Mouse (Mus musculus) embryonic facial prominence, embryonic 14.5 days (tissue): ENCODE data around the gene Slc2a8. TPM values are rescaled to one million over a fixed set of nuclear protein-coding genes. Genes with fewer than 3 reads are reported as not detected.

Experiments used
- ATAC-seq: fragments of 200-750 bp; cut with Nextera tagmentation; 2 replicates; pipeline ENCODE4 v1.8.0; 2017; ENCODE audit warnings: low read depth, moderate number of reproducible peaks, moderate TSS enrichment
- DNase-seq: peaks from one replicate; pipeline ENCODE4 v3.0.0-alpha.2; 2015; ENCODE audit warnings: low spot score
- H3K27ac ChIP-seq: fragments of 300-500 bp; sonication (generic); replicated peaks from 2 replicates; pipeline ENCODE4 v1.5.1; 2014; ENCODE audit warnings: low read depth, mild to moderate bottlenecking, low read length, moderate library complexity
- H3K27me3 ChIP-seq: fragments of 300-500 bp; sonication (generic); replicated peaks from 2 replicates; pipeline ENCODE4 v1.6.1; 2014; ENCODE audit warnings: low read length; ENCODE audit not compliant: control insufficient read depth, insufficient read depth
- H3K36me3 ChIP-seq: fragments of 300-500 bp; sonication (generic); 2 replicates; pipeline ENCODE4 v1.6.1; 2014; ENCODE audit warnings: low read length, mixed read lengths; ENCODE audit not compliant: control insufficient read depth, insufficient read depth
- H3K4me1 ChIP-seq: fragments of 300-500 bp; sonication (generic); 2 replicates; pipeline ENCODE4 v1.6.1; 2014; ENCODE audit warnings: antibody characterized with exemption, low read length; ENCODE audit not compliant: control insufficient read depth, insufficient read depth
- H3K4me2 ChIP-seq: fragments of 300-500 bp; sonication (generic); 2 replicates; pipeline ENCODE4 v1.6.1; 2014; ENCODE audit warnings: low read depth, mild to moderate bottlenecking, low read length, moderate library complexity, mixed read lengths
- H3K4me3 ChIP-seq: fragments of 300-500 bp; sonication (generic); 2 replicates; pipeline ENCODE4 v1.5.1; 2014; ENCODE audit warnings: low read depth, mild to moderate bottlenecking, low read length
- H3K9ac ChIP-seq: fragments of 300-500 bp; sonication (generic); 2 replicates; pipeline ENCODE4 v1.6.1; 2014; ENCODE audit warnings: low read depth, mild to moderate bottlenecking, low read length, moderate library complexity, mixed read lengths
- H3K9me3 ChIP-seq: fragments of 300-500 bp; sonication (generic); 2 replicates; pipeline ENCODE4 v1.6.1; 2016; ENCODE audit warnings: low read length; ENCODE audit not compliant: control insufficient read depth
- WGBS: fragments of 180-500 bp; shearing (Covaris S2); extraction: QIAGEN DNeasy Blood & Tissue Kit; methylation state at CpG from one replicate; pipeline ENCODE4 v1.1.7; 2014; 5-methylcytosine and 5-hydroxymethylcytosine counted together
- polyA plus RNA-seq: library from polyadenylated mRNA; unstranded; fragments of >200 nt; fragmentation: Nextera tagmentation; extraction: Ambion mirVana; gene quantifications from 2 replicates; pipeline ENCODE4 v1.2.1, GENCODE M21; 2014

The Slc2a8 gene
- polyA plus RNA-seq, 1 experiment from 2014 or later, result 12.2 TPM

DNA sequence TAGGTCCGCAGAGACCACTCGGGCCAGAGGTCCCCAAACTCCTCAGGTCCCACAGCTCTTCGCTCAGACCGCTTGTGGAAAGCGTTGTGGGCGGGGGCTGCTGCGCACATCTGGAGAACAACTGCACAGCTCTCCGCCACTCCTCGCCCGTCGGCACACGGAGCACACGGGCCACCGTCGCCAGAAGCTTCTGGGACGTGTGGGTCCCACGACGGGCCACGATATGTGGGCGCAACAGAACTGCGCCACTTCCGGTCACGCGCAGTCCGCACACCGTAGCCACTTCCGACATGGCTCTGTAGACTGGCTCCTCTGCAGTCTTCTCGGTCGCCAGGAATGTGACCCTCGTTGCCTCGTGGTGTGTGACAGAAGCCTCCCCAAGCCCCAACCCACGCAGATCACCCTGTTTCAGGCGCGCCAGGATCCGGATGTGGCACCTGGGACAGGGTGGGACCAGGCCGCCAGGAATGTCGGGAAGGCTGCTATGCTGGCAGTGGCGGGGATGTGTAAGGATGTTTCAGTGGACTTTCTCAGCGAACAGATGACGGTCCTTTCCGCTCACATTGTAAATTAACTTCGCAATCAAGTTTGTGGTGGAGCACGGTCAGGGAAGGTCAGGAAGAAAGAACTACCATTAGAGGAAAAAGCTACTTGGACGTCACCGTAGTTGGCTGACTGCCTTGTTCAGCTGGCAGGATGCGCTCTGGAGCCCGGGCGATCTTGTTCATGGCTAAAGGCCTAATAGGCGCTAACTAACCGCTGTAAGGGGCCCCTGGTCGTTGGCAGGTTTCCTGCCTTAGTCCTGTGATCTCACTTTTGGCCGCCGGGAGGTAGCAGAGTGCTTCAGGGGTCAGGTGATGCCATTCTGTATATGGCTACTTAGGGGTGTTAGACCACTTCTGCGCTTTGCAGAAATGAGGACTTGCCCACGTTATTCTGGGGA is 14.9 kb downstream of the Slc2a8 start:
- peaks cover 18% of the 10 kb centered on the region for H3K4me1 ChIP-seq
- WGBS, result 1% methylated on average over 49 of the region's 55 CpGs
- peak; percentile 85 for ATAC-seq

GRCm38 (mm10) chr2:32966184-32966688 is 15.6 kb downstream of the Slc2a8 start:
- Histone ChIP-seq H3K27ac (peak overlapping the region; percentile 98), H3K4me1 (peaks cover 18% of the 10 kb centered on the region), H3K36me3 (peaks cover 24% of the 10 kb centered on the region), H3K9me3 (no peaks in the 10 kb centered on the region), H3K27me3 (no peaks in the 10 kb centered on the region), H3K4me3 (peak overlapping the region; percentile 70), H3K9ac (peak overlapping the region; percentile 84), H3K4me2 (peak overlapping the region; percentile 93)
- DNase-seq (no peak), ATAC-seq (no peak)
- WGBS, result 10% methylated on average over 13 of the region's 13 CpGs

More for the DNA sequence above, 14.9 kb downstream of the Slc2a8 start:
- Histone ChIP-seq H3K9me3 (no peaks in the 10 kb centered on the region), H3K9ac (peak overlapping the region; percentile 84), H3K4me3 (peak overlapping the region; percentile 70), H3K27me3 (no peaks in the 10 kb centered on the region), H3K36me3 (peaks cover 24% of the 10 kb centered on the region), H3K4me2 (peak overlapping the region; percentile 93), H3K27ac (peak overlapping the region; percentile 98)
- DNase-seq, result peak; percentile 94

- DNase-seq (no peak), ATAC-seq (no peak)
- no peaks in the 10 kb centered on the region for H3K9me3 ChIP-seq
- peak overlapping the region; percentile 70 for H3K4me3 ChIP-seq
- H3K4me2 ChIP-seq, result peak overlapping the region; percentile 93; the same call in 1 of the 2 replicates
- no peak overlapping the region for H3K9ac ChIP-seq
- peak overlapping the region; percentile 58 for H3K27ac ChIP-seq
- H3K27me3 ChIP-seq, result no peaks in the 10 kb centered on the region
- H3K36me3 ChIP-seq, result peaks cover 24% of the 10 kb centered on the region
- peaks cover 21% of the 10 kb centered on the region for H3K4me1 ChIP-seq
- 15% methylated on average over 7 of the region's 7 CpGs for WGBS
These were observed 16.2 kb downstream of the Slc2a8 start for GRCm38 (mm10) chr2:32965511-32966183.

DNA sequence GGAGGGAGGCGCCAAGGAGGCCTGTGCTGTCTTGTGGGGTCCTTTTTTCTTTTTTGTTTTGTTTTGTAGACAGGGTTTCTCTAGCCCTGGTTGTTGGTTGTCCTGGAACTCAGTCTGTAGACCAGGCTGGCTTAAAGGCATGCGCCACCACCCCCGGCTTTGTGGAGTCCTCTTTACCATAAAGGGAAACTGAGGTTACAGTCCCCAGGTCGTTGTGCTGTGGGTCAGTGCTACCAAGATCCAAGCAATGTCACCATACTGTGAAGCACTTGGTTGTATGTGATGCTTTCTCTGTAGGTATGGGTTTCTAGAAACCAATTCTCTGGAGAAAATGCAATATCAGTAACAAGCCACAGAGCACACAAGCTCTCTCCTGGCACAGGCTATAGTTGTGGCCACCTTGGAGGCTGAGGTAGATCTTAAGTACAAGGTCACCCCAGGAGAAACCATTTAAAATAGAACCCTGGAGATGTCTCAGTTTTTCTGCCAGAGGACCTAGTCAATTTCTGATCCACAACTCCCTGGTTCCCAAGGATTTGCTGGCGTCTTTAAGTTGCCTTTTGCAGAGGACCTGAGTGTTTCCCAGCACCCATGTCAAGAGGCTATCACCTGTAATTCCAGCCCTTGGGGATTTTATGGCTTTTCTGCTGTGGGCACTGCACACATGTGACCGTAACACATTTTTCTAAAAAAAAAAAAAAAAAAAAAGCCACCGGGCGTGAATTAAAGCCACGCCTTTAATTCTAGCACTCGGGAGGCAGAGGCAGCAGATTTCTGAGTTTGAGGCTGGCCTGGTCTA is 17.0 kb downstream of the Slc2a8 start:
- Histone ChIP-seq H3K9ac (peak overlapping the region; percentile 25; the same call in 1 of the 2 replicates), H3K4me3 (no peak overlapping the region), H3K4me1 (peaks cover 24% of the 10 kb centered on the region), H3K27ac (no peak overlapping the region), H3K9me3 (no peaks in the 10 kb centered on the region), H3K36me3 (peaks cover 24% of the 10 kb centered on the region), H3K27me3 (no peaks in the 10 kb centered on the region), H3K4me2 (no peak overlapping the region)
- DNase-seq (no peak), ATAC-seq (no peak)
- WGBS, result 31% methylated on average over 10 of the region's 10 CpGs

GRCm38 (mm10) chr2:32963981-32964380 is 17.9 kb downstream of the Slc2a8 start:
- Histone ChIP-seq H3K4me2 (peak overlapping the region; percentile 64), H3K27me3 (no peaks in the 10 kb centered on the region), H3K9ac (peak overlapping the region; percentile 21; the same call in 1 of the 2 replicates)

DNA sequence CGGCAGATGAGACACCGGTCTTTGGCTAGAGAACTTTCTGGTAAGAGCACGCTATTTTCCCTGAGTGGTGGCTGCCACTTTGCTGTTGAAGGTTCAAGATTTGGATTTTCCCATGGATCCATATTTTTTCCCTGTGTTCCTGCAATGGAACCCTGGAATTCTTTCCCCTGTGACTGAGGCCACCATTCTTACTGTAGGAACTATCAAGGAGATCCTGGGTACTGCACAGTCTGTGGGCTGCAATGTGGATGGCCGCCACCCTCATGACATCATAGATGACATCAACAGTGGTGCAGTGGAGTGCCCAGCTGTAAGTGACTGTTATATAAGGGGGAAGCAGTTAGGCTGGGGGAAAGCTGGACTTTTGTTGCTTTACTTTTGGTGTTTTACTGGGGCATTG is 18.3 kb downstream of the Slc2a8 start:
- H3K27me3 ChIP-seq, result no peaks in the 10 kb centered on the region
- WGBS, result 56% methylated on average over 4 of the region's 4 CpGs
- H3K4me3 ChIP-seq, result peak overlapping the region; percentile 51
- no peak for ATAC-seq
- no peak overlapping the region for H3K27ac ChIP-seq
- peaks cover 24% of the 10 kb centered on the region for H3K4me1 ChIP-seq
- peak overlapping the region; percentile 95; the same call in 1 of the 2 replicates for H3K9ac ChIP-seq
- H3K36me3 ChIP-seq, result peaks cover 24% of the 10 kb centered on the region
- no peak for DNase-seq
- peak overlapping the region; percentile 64 for H3K4me2 ChIP-seq
- H3K9me3 ChIP-seq, result no peaks in the 10 kb centered on the region

More at GRCm38 (mm10) chr2:32963981-32964380, 17.9 kb downstream of the Slc2a8 start:
- Histone ChIP-seq H3K27ac (no peak overlapping the region), H3K36me3 (peaks cover 24% of the 10 kb centered on the region), H3K4me1 (peaks cover 24% of the 10 kb centered on the region), H3K9me3 (no peaks in the 10 kb centered on the region), H3K4me3 (peak overlapping the region; percentile 51)
- DNase-seq, result no peak
- ATAC-seq, result no peak
- 79% methylated on average over 1 of the region's 1 CpGs for WGBS

DNA sequence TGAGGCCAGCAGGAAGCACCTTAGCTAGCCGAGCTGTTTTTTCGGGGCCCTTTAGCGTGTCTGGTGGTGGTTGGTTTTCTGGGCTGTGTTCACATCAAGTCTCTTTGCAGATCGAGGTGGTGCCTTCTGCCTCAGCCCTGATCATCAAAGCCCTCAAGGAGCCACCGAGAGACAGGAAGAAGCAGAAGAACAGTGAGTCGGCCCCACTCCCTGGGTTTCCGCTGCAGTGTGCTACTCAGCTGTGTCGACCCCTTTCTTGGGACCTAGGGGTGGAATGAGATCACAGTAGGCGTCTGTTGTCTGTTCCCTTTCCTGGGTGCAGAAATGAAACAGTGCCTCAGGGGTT is 19.0 kb downstream of the Slc2a8 start:
- peaks cover 27% of the 10 kb centered on the region for H3K36me3 ChIP-seq
- peak overlapping the region; percentile 88 for H3K27ac ChIP-seq
- peak overlapping the region; percentile 64 for H3K4me2 ChIP-seq
- H3K27me3 ChIP-seq, result no peaks in the 10 kb centered on the region
- peak overlapping the region; percentile 95 for H3K9ac ChIP-seq
- DNase-seq, result no peak
- no peaks in the 10 kb centered on the region for H3K9me3 ChIP-seq
- peaks cover 21% of the 10 kb centered on the region for H3K4me1 ChIP-seq
- H3K4me3 ChIP-seq, result peak overlapping the region; percentile 51
- WGBS, result 4% methylated on average over 9 of the region's 9 CpGs
- no peak for ATAC-seq
